Mouse (Mus musculus) heart, embryonic 14.5 days (tissue): Measurements from ENCODE around the gene Vmn2r100. TPM values are rescaled to one million over a fixed set of nuclear protein-coding genes. Genes with fewer than 3 reads are reported as not detected.

Experiments
- ATAC-seq: fragments of 200-750 bp; cut with Nextera tagmentation; 2 replicates; pipeline ENCODE4 v1.8.0; 2017; ENCODE audit warnings: low read depth, moderate TSS enrichment; ENCODE audit not compliant: insufficient number of reproducible peaks, insufficient read depth, low FRiP score
- H3K27ac ChIP-seq, 2 experiments: fragments of 200-500 bp in 1 of 2; fragments of 300-500 bp in 1 of 2; sonication (generic) in 1 of 2; replicated peaks in 1 of 2; 2 replicates each; pipeline ENCODE4 v1.5.1; 2012 to 2014; ENCODE audit warnings: low read depth in 2 of 2, low read length in 2 of 2, control low read depth in 1 of 2, mild to moderate bottlenecking in 1 of 2, mixed read lengths in 1 of 2; ENCODE audit not compliant: control insufficient read depth in 1 of 2, insufficient read depth in 1 of 2
- H3K27me3 ChIP-seq: fragments of 300-500 bp; sonication (generic); 2 replicates; pipeline ENCODE4 v1.6.1; 2014; ENCODE audit warnings: mild to moderate bottlenecking, low read length, control low read depth; ENCODE audit not compliant: control insufficient read depth, insufficient read depth
- H3K36me3 ChIP-seq: fragments of 300-500 bp; sonication (generic); 2 replicates; pipeline ENCODE4 v1.6.1; 2014; ENCODE audit warnings: mild to moderate bottlenecking, control low read depth, low read length, mixed read lengths; ENCODE audit not compliant: control insufficient read depth, insufficient read depth
- H3K4me1 ChIP-seq, 2 experiments: fragments of 200-500 bp in 1 of 2; fragments of 300-500 bp in 1 of 2; sonication (generic) in 1 of 2; 2 replicates each; pipeline ENCODE4 v1.6.1; 2012 to 2014; ENCODE audit warnings: low read length in 2 of 2, control low read depth in 1 of 2, mixed read lengths in 1 of 2; ENCODE audit not compliant: control insufficient read depth in 2 of 2, insufficient read depth in 2 of 2
- H3K4me2 ChIP-seq: fragments of 300-500 bp; sonication (generic); 2 replicates; pipeline ENCODE4 v1.6.1; 2014; ENCODE audit warnings: mild to moderate bottlenecking, low read length
- H3K4me3 ChIP-seq, 2 experiments: fragments of 200-500 bp in 1 of 2; fragments of 300-500 bp in 1 of 2; sonication (generic) in 1 of 2; 2 replicates each; pipeline ENCODE4 v1.5.1; 2012 to 2014; ENCODE audit warnings: low read length in 2 of 2, mild to moderate bottlenecking in 2 of 2, control low read depth in 1 of 2, low read depth in 1 of 2, moderate library complexity in 1 of 2; ENCODE audit not compliant: control insufficient read depth in 1 of 2, insufficient read depth in 1 of 2
- H3K9ac ChIP-seq: fragments of 300-500 bp; sonication (generic); 2 replicates; pipeline ENCODE4 v1.6.1; 2014; ENCODE audit warnings: mild to moderate bottlenecking, low read length
- H3K9me3 ChIP-seq: fragments of 300-500 bp; sonication (generic); 2 replicates; pipeline ENCODE4 v1.6.1; 2016; ENCODE audit warnings: low read length, control low read depth; ENCODE audit not compliant: control insufficient read depth
- polyA plus RNA-seq: library from polyadenylated mRNA; unstranded; fragments of >200 nt; fragmentation: Nextera tagmentation; extraction: Ambion mirVana; gene quantifications from 2 replicates; pipeline ENCODE4 v1.2.1, GENCODE M21; 2014

The Vmn2r100 gene
- not detected in 2 replicates for polyA plus RNA-seq

DNA sequence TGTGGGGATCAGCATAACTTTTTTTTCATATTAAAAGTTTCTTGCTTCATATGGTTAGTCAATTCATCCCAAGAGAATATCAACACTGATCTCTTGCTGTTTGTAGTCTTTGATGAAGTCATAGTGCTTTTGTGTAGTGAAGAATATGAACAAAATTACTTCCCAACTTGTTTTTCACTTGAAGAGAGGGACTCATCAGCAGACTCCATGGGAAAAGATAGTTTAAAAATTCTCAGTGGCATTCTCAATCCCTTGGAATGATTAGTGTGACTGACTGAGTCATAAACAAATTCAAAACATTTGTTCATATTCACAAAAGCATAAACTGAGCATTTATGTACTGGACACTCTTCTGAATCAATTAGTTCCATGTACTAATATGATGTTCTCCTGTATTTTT is at the start of gene Vmn2r100:
Vmn2r100 (plus strand) TSS at position 301 of the 400 bp plus-strand sequence.
- Histone ChIP-seq H3K9me3 (0 out of 2 replicates have a peak, but pooled peaks cover 4% of the 10 kb centered on the region), H3K27ac (no peak within 1 kb of the TSS), H3K27me3 (no peaks in the 10 kb centered on the region), H3K4me1 (no peaks in the 10 kb centered on the region), H3K4me3 (no peak within 1 kb of the TSS), H3K4me2 (no peak within 1 kb of the TSS), H3K9ac (no peak within 1 kb of the TSS), H3K36me3 (no peaks in the 10 kb centered on the region)
- no peak for ATAC-seq

GRCm38 (mm10) chr17:19482866-19483265 is 21.7 kb upstream of the Vmn2r100 start:
- Histone ChIP-seq H3K9me3 (peaks cover 6% of the 10 kb centered on the region; the same call in 1 of the 2 replicates), H3K27ac (no peak overlapping the region), H3K4me3 (no peak overlapping the region), H3K9ac (no peak overlapping the region), H3K27me3 (no peaks in the 10 kb centered on the region), H3K4me2 (no peak overlapping the region), H3K36me3 (no peaks in the 10 kb centered on the region), H3K4me1 (no peaks in the 10 kb centered on the region)
- no peak for ATAC-seq

DNA sequence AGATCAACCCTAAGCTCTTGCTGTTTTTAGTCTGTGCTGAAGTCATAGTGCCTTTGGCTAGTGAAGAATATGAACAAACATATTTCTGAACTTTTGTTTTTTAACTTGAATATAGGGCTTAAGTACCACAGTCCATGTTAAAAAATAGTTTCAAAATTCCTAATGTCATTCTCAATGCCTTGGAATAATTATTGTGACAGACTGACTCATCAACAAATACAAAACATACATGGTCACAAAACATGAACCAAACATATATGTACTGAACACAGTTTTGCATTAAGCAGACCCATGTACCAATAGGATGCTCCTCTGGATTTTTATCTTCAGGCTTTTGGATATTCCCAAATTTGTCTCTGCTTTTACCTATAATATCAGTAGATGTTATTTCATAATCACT is 72.4 kb downstream of the Vmn2r100 start, which contains the start of gene Vmn2r101:
Vmn2r101 (plus strand) TSS at position 301 of the 400 bp plus-strand sequence.
- Histone ChIP-seq H3K4me2 (no peak within 1 kb of the TSS), H3K9me3 (0 out of 2 replicates have a peak, but pooled peaks cover 3% of the 10 kb centered on the region), H3K4me1 (no peaks in the 10 kb centered on the region), H3K4me3 (no peak within 1 kb of the TSS), H3K36me3 (no peaks in the 10 kb centered on the region), H3K27me3 (no peaks in the 10 kb centered on the region), H3K9ac (no peak within 1 kb of the TSS), H3K27ac (no peak within 1 kb of the TSS)
- ATAC-seq, result no peak

Other genes with a start within 250 kb of the Vmn2r100 start
- gene Vmn2r99, start 142.8 kb upstream of the Vmn2r100 start, polyA plus RNA-seq, result not detected in 2 replicates
- not detected in 2 replicates for gene Vmn2r101, start 72.5 kb downstream of the Vmn2r100 start, polyA plus RNA-seq
- not detected in 2 replicates for gene Vmn2r102, start 155.6 kb downstream of the Vmn2r100 start, polyA plus RNA-seq